Mouse (Mus musculus): ENCODE data around the gene Lrrk1.

- TF ChIP-seq USF2 (conservative IDR thresholded peaks at IDR 0.05; ENCODE audit: low read depth, low read length) (no peak), IRF4 (IDR thresholded peaks at IDR 0.05; ENCODE audit: low read depth, low read length) (no peak), POLR2AphosphoS2 (IDR thresholded peaks at IDR 0.05; ENCODE audit: low read depth, low read length) (no peak), EP300 (IDR thresholded peaks at IDR 0.05; ENCODE audit: low read length) (no peak)
Observed at GRCm38 (mm10) chr7:66405951-66406721, 18.0 kb upstream of the Lrrk1 start.

Data from CH12.LX (cell line).